Mouse (Mus musculus) kidney, postnatal 0 days (tissue): ENCODE measurements around the gene Cnn1. TPM values are rescaled to one million over a fixed set of nuclear protein-coding genes. Genes with fewer than 3 reads are reported as not detected.

Experiments used
- ATAC-seq: fragments of 200-750 bp; cut with Nextera tagmentation; replicated peaks from 2 replicates; pipeline ENCODE4 v1.8.0; 2017; ENCODE audit warnings: low read depth, moderate number of reproducible peaks, moderate TSS enrichment, moderate library complexity; ENCODE audit not compliant: low FRiP score
- DNase-seq: peaks from one replicate; pipeline ENCODE4 v3.0.0-alpha.2; 2016; ENCODE audit warnings: low spot score
- H3K27ac ChIP-seq: fragments of 300-500 bp; sonication (generic); 2 replicates; pipeline ENCODE4 v1.5.1; 2014; ENCODE audit warnings: mild to moderate bottlenecking
- H3K27me3 ChIP-seq: fragments of 300-500 bp; sonication (generic); 2 replicates; pipeline ENCODE4 v1.6.1; 2014; ENCODE audit warnings: low read length, mixed read lengths; ENCODE audit not compliant: insufficient read depth
- H3K36me3 ChIP-seq: fragments of 300-500 bp; sonication (generic); 2 replicates; pipeline ENCODE4 v1.6.1; 2014; ENCODE audit warnings: low read length, mixed read lengths; ENCODE audit not compliant: insufficient read depth
- H3K4me1 ChIP-seq: fragments of 300-500 bp; sonication (generic); replicated peaks from 2 replicates; pipeline ENCODE4 v1.6.1; 2014; ENCODE audit warnings: antibody characterized with exemption, low read length, mixed read lengths; ENCODE audit not compliant: insufficient read depth
- H3K4me2 ChIP-seq: fragments of 300-500 bp; sonication (generic); 2 replicates; pipeline ENCODE4 v1.6.1; 2014; ENCODE audit warnings: mild to moderate bottlenecking, low read length, moderate library complexity, mixed read lengths
- H3K4me3 ChIP-seq: fragments of 300-500 bp; sonication (generic); replicated peaks from 2 replicates; pipeline ENCODE4 v1.5.1; 2014; ENCODE audit warnings: low read depth, low read length
- H3K9ac ChIP-seq: fragments of 300-500 bp; sonication (generic); 2 replicates; pipeline ENCODE4 v1.6.1; 2014; ENCODE audit warnings: low read depth, low read length
- H3K9me3 ChIP-seq: fragments of 300-500 bp; sonication (generic); replicated peaks from 2 replicates; pipeline ENCODE4 v1.6.1; 2016; ENCODE audit warnings: low read length, inconsistent platforms, mixed read lengths
- CTCF ChIP-seq: IDR thresholded peaks from 2 replicates; pipeline ENCODE4 v1.5.1; 2016; ENCODE audit warnings: antibody characterized with exemption, low read depth, mild to moderate bottlenecking, moderate library complexity
- WGBS: fragments of 180-500 bp; shearing (Covaris S2); extraction: QIAGEN DNeasy Blood & Tissue Kit; methylation state at CpG from one replicate; pipeline ENCODE4 v1.1.7; 2014; 5-methylcytosine and 5-hydroxymethylcytosine counted together
- polyA plus RNA-seq: library from polyadenylated mRNA; unstranded; fragments of >200 nt; fragmentation: Nextera tagmentation; extraction: Ambion mirVana; gene quantifications from 2 replicates; pipeline ENCODE4 v1.2.1, GENCODE M21; 2015

Cnn1 gene
- polyA plus RNA-seq, 1 experiment from 2014 or later: 30.8 TPM

- H3K27me3 ChIP-seq: peaks cover 38% of the 10 kb centered on the region
- H3K9ac ChIP-seq: no peak overlapping the region
- DNase-seq (peak; percentile 45), ATAC-seq (no peak)
- WGBS: 27% methylated on average over 6 of the region's 7 CpGs
- H3K4me3 ChIP-seq: no peak overlapping the region
- peaks cover 12% of the 10 kb centered on the region; the same call in 1 of the 2 replicates for H3K36me3 ChIP-seq
- H3K4me2 ChIP-seq: no peak overlapping the region
- H3K4me1 ChIP-seq: peaks cover 16% of the 10 kb centered on the region
- H3K27ac ChIP-seq: no peak overlapping the region
- no peak for TF ChIP-seq CTCF
- H3K9me3 ChIP-seq: no peaks in the 10 kb centered on the region
Observed at GRCm38 (mm10) chr9:22053657-22054056, 45.4 kb upstream of the Cnn1 start.

DNA sequence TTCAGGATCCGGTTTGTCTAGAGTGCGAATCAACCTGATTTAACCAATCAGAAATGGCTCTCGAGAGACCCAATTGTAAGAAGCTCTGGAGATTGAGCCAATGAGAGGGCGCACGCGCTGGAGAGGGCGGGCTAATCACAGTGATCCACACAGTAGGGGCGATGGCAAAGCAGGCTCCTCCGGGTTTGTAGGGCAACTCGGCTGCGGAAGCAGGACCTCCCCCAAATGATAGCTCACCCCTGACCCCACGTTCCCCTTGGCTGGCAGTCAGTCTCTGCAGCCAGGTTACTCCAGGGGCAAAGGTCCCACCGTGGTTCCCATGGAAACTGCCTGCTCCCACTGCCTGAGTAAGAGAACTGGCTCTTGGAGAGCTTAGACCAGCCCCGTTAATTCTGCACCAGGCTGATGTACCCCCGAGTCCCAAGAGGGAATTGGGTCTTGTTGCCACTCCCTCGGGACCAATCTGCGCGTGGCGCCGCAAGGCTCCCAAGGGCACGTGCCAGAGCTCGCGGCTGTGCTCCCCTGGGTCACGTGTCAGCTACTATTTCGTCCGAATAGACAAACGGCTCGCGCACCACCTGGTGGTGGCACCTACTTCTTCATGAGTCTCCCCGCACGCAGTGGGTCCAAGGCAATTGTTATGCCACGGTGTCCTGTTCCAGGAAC is 44.5 kb upstream of the Cnn1 start:
- H3K36me3 ChIP-seq: peaks cover 16% of the 10 kb centered on the region; the same call in 1 of the 2 replicates
- 2% methylated on average over 32 of the region's 32 CpGs for WGBS
- peak; percentile 44 for ATAC-seq
- H3K4me1 ChIP-seq: peaks cover 16% of the 10 kb centered on the region
- no peak overlapping the region for H3K27ac ChIP-seq
- peak overlapping the region; percentile 23 for H3K4me2 ChIP-seq
- peaks cover 38% of the 10 kb centered on the region for H3K27me3 ChIP-seq
- peak; percentile 71 for TF ChIP-seq CTCF
- H3K9me3 ChIP-seq: no peaks in the 10 kb centered on the region
- H3K9ac ChIP-seq: no peak overlapping the region
- no peak overlapping the region for H3K4me3 ChIP-seq
- peak; percentile 82 for DNase-seq

DNA sequence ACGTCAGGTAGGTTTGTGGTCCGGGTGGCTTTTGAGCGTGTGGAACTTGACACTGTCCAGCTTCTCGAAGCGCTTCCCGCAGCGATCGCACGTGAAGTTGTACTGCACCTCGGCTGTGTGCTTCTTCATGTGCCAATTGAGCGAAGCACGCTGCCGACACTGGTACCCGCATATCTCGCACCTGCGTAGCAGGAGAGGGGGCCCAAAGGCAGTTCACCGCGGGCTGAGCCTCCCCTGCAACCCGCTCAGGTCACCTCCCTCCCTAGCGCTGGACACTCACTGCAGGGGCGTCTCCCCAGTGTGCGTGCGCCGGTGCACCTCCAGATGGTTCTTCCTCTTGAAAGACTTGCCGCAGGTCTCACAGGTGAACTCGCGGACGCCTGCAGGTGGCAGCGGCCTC is 43.3 kb upstream of the Cnn1 start:
- Histone ChIP-seq H3K36me3 (peaks cover 19% of the 10 kb centered on the region; the same call in 1 of the 2 replicates), H3K9me3 (no peaks in the 10 kb centered on the region), H3K4me1 (peaks cover 11% of the 10 kb centered on the region; the same call in 1 of the 2 replicates), H3K4me3 (no peak overlapping the region), H3K27me3 (peaks cover 30% of the 10 kb centered on the region), H3K27ac (no peak overlapping the region), H3K9ac (no peak overlapping the region), H3K4me2 (no peak overlapping the region)
- ATAC-seq: no peak
- TF ChIP-seq CTCF: no peak
- 36% methylated on average over 29 of the region's 29 CpGs for WGBS
- no peak for DNase-seq

- DNase-seq: no peak
- Histone ChIP-seq H3K36me3 (peaks cover 23% of the 10 kb centered on the region), H3K4me2 (no peak overlapping the region), H3K27me3 (peaks cover 23% of the 10 kb centered on the region), H3K4me1 (peaks cover 6% of the 10 kb centered on the region; the same call in 1 of the 2 replicates), H3K9ac (no peak overlapping the region), H3K9me3 (no peaks in the 10 kb centered on the region), H3K27ac (no peak overlapping the region), H3K4me3 (no peak overlapping the region)
- no peak for TF ChIP-seq CTCF
- no peak for ATAC-seq
- 77% methylated on average over 9 of the region's 9 CpGs for WGBS
Observed at GRCm38 (mm10) chr9:22056303-22056910, 42.6 kb upstream of the Cnn1 start.

DNA sequence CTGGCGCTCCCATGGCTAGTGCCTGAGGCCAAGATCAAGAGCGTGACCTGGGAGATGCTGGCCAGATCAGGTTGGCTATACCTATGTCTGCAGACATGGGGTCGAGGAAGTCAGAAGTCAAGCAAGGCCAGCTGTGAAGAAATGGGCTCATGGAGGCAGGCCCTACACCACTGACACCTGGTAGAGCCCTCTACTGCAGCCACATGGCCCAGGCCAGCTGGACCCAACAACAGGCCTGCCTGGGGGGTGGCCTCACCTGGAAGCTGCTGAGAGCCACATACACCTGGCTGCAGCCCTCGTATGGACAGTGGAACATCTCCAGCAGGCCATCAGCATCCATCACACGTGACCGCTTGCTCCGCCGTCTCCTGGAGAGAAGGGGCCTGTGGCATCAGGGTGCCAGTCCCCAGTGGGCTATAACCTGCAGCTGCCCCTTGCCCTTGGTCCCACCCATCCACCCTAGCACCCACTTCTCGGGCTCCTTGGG is 41.9 kb upstream of the Cnn1 start:
- H3K9me3 ChIP-seq: no peaks in the 10 kb centered on the region
- 93% methylated on average over 9 of the region's 9 CpGs for WGBS

DNA sequence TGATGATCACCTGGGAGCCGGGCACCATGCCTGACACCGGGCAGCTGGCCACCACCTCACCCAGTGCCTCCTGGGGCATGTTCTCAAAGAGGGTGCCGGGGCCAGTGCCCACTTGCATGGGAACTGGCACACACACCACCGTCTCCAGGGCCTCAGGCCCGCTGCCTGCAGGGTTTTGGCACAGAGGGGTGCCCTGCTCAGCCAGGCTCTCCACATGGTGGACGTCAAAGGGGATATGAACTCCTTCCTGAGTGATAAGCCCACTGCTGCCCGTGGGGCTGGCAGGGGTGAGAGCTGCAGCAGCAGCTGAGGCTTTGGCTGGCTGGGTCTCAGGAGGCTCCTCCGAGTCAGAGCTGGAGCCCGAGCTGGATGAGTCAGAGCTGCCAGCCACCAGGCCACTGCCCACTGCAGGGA is 41.0 kb upstream of the Cnn1 start:
- ATAC-seq (no peak), DNase-seq (no peak)
- no peak overlapping the region for H3K4me3 ChIP-seq
- H3K9me3 ChIP-seq: no peaks in the 10 kb centered on the region
- H3K9ac ChIP-seq: no peak overlapping the region
- WGBS: 92% methylated on average over 9 of the region's 9 CpGs
- H3K27ac ChIP-seq: no peak overlapping the region
- H3K4me1 ChIP-seq: peaks cover 6% of the 10 kb centered on the region; the same call in 1 of the 2 replicates
- peaks cover 8% of the 10 kb centered on the region; the same call in 1 of the 2 replicates for H3K27me3 ChIP-seq
- TF ChIP-seq CTCF: no peak
- H3K4me2 ChIP-seq: no peak overlapping the region
- H3K36me3 ChIP-seq: peaks cover 30% of the 10 kb centered on the region

More for the DNA sequence above, 41.9 kb upstream of the Cnn1 start:
- TF ChIP-seq CTCF: no peak
- H3K27ac ChIP-seq: no peak overlapping the region
- ATAC-seq (no peak), DNase-seq (no peak)
- H3K4me1 ChIP-seq: peaks cover 6% of the 10 kb centered on the region; the same call in 1 of the 2 replicates
- no peak overlapping the region for H3K9ac ChIP-seq
- no peak overlapping the region for H3K4me3 ChIP-seq
- no peak overlapping the region for H3K4me2 ChIP-seq
- peaks cover 16% of the 10 kb centered on the region for H3K27me3 ChIP-seq
- peaks cover 28% of the 10 kb centered on the region for H3K36me3 ChIP-seq
